Mouse (Mus musculus): ENCODE results near the gene Opcml. TPM values are rescaled to one million over a fixed set of nuclear protein-coding genes. Genes with fewer than 3 reads are reported as not detected.

Gene Opcml
- polyA plus RNA-seq, 1 experiment = 0.02 TPM

- Histone ChIP-seq H3K36me3 (ENCODE audit: control insufficient read depth, insufficient read depth, low read length) (no peaks in the 10 kb centered on the region), H3K27ac (ENCODE audit: insufficient read depth, low read length) (no peak overlapping the region), H3K4me3 (ENCODE audit: extremely low read depth, insufficient read depth, insufficient read length) (no peak overlapping the region), H3K4me1 (ENCODE audit: control insufficient read depth, insufficient read depth, insufficient read length) (no peaks in the 10 kb centered on the region), H3K27me3 (ENCODE audit: control insufficient read depth, insufficient read depth, low read length) (no peaks in the 10 kb centered on the region)
- no peak for TF ChIP-seq POLR2A (IDR thresholded peaks at IDR 0.05; ENCODE audit: low read depth, low read length)
- TF ChIP-seq CTCF (IDR thresholded peaks at IDR 0.05; ENCODE audit: extremely low read depth, insufficient read depth, insufficient read length, insufficient replicate concordance) = no peak
- 88% methylated on average over 8 of the region's 8 CpGs for WGBS
- DNase-seq (ENCODE audit: low read depth in 1 of 2, low spot score in 2 of 2) = no peak
These were observed 654.4 kb downstream of the Opcml start for GRCm38 (mm10) chr9:28444972-28445371.

- Histone ChIP-seq H3K4me1 (ENCODE audit: control insufficient read depth, insufficient read depth, insufficient read length) (no peaks in the 10 kb centered on the region), H3K27me3 (ENCODE audit: control insufficient read depth, insufficient read depth, low read length) (no peaks in the 10 kb centered on the region), H3K36me3 (ENCODE audit: control insufficient read depth, insufficient read depth, low read length) (no peaks in the 10 kb centered on the region), H3K27ac (ENCODE audit: insufficient read depth, low read length) (no peak overlapping the region), H3K4me3 (ENCODE audit: extremely low read depth, insufficient read depth, insufficient read length) (no peak overlapping the region)
- DNase-seq (ENCODE audit: low read depth in 1 of 2, low spot score in 2 of 2) = no peak
- no peak for TF ChIP-seq POLR2A (IDR thresholded peaks at IDR 0.05; ENCODE audit: low read depth, low read length)
- TF ChIP-seq CTCF (IDR thresholded peaks at IDR 0.05; ENCODE audit: extremely low read depth, insufficient read depth, insufficient read length, insufficient replicate concordance) = no peak
- 90% methylated on average over 1 of the region's 1 CpGs for WGBS
These were observed 655.3 kb downstream of the Opcml start for GRCm38 (mm10) chr9:28445863-28446262.

GRCm38 (mm10) chr9:28446278-28447064, 655.9 kb downstream of the Opcml start:
- Histone ChIP-seq H3K4me1 (ENCODE audit: control insufficient read depth, insufficient read depth, insufficient read length) (no peaks in the 10 kb centered on the region), H3K27me3 (ENCODE audit: control insufficient read depth, insufficient read depth, low read length) (no peaks in the 10 kb centered on the region), H3K4me3 (ENCODE audit: extremely low read depth, insufficient read depth, insufficient read length) (no peak overlapping the region), H3K27ac (ENCODE audit: insufficient read depth, low read length) (no peak overlapping the region), H3K36me3 (ENCODE audit: control insufficient read depth, insufficient read depth, low read length) (no peaks in the 10 kb centered on the region)
- DNase-seq (ENCODE audit: low read depth in 1 of 2, low spot score in 2 of 2) = no peak
- no peak for TF ChIP-seq CTCF (IDR thresholded peaks at IDR 0.05; ENCODE audit: extremely low read depth, insufficient read depth, insufficient read length, insufficient replicate concordance)
- TF ChIP-seq POLR2A (IDR thresholded peaks at IDR 0.05; ENCODE audit: low read depth, low read length) = no peak
- WGBS = 82% methylated on average over 4 of the region's 4 CpGs

- 69% methylated on average over 2 of the region's 2 CpGs for WGBS
- no peak for DNase-seq (ENCODE audit: low read depth in 1 of 2, low spot score in 2 of 2)
- Histone ChIP-seq H3K27ac (ENCODE audit: insufficient read depth, low read length) (no peak overlapping the region), H3K4me1 (ENCODE audit: control insufficient read depth, insufficient read depth, insufficient read length) (no peaks in the 10 kb centered on the region), H3K36me3 (ENCODE audit: control insufficient read depth, insufficient read depth, low read length) (no peaks in the 10 kb centered on the region), H3K27me3 (ENCODE audit: control insufficient read depth, insufficient read depth, low read length) (no peaks in the 10 kb centered on the region), H3K4me3 (ENCODE audit: extremely low read depth, insufficient read depth, insufficient read length) (no peak overlapping the region)
- TF ChIP-seq POLR2A (IDR thresholded peaks at IDR 0.05; ENCODE audit: low read depth, low read length) (no peak), CTCF (IDR thresholded peaks at IDR 0.05; ENCODE audit: extremely low read depth, insufficient read depth, insufficient read length, insufficient replicate concordance) (no peak)
These were observed 661.9 kb downstream of the Opcml start for GRCm38 (mm10) chr9:28452509-28452908.

- WGBS = 73% methylated on average over 2 of the region's 2 CpGs
- no peak for DNase-seq (ENCODE audit: low read depth in 1 of 2, low spot score in 2 of 2)
- H3K4me1 ChIP-seq (ENCODE audit: control insufficient read depth, insufficient read depth, insufficient read length) = no peaks in the 10 kb centered on the region
- H3K36me3 ChIP-seq (ENCODE audit: control insufficient read depth, insufficient read depth, low read length) = no peaks in the 10 kb centered on the region
- TF ChIP-seq POLR2A (IDR thresholded peaks at IDR 0.05; ENCODE audit: low read depth, low read length) (no peak), CTCF (IDR thresholded peaks at IDR 0.05; ENCODE audit: extremely low read depth, insufficient read depth, insufficient read length, insufficient replicate concordance) (no peak)
- no peaks in the 10 kb centered on the region for H3K27me3 ChIP-seq (ENCODE audit: control insufficient read depth, insufficient read depth, low read length)
- no peak overlapping the region for H3K27ac ChIP-seq (ENCODE audit: insufficient read depth, low read length)
- no peak overlapping the region for H3K4me3 ChIP-seq (ENCODE audit: extremely low read depth, insufficient read depth, insufficient read length)
These were observed 662.5 kb downstream of the Opcml start for GRCm38 (mm10) chr9:28453062-28453461.

GRCm38 (mm10) chr9:28457982-28458770, 667.6 kb downstream of the Opcml start:
- H3K4me3 ChIP-seq (ENCODE audit: extremely low read depth, insufficient read depth, insufficient read length) = no peak overlapping the region
- no peaks in the 10 kb centered on the region for H3K4me1 ChIP-seq (ENCODE audit: control insufficient read depth, insufficient read depth, insufficient read length)
- no peak for DNase-seq (ENCODE audit: low read depth in 1 of 2, low spot score in 2 of 2)
- H3K27me3 ChIP-seq (ENCODE audit: control insufficient read depth, insufficient read depth, low read length) = no peaks in the 10 kb centered on the region
- no peak for TF ChIP-seq CTCF (IDR thresholded peaks at IDR 0.05; ENCODE audit: extremely low read depth, insufficient read depth, insufficient read length, insufficient replicate concordance)
- 82% methylated on average over 7 of the region's 7 CpGs for WGBS
- H3K36me3 ChIP-seq (ENCODE audit: control insufficient read depth, insufficient read depth, low read length) = no peaks in the 10 kb centered on the region
- no peak overlapping the region for H3K27ac ChIP-seq (ENCODE audit: insufficient read depth, low read length)

GRCm38 (mm10) chr9:28463622-28464021, 673.0 kb downstream of the Opcml start:
- TF ChIP-seq POLR2A (IDR thresholded peaks at IDR 0.05; ENCODE audit: low read depth, low read length) (no peak), CTCF (IDR thresholded peaks at IDR 0.05; ENCODE audit: extremely low read depth, insufficient read depth, insufficient read length, insufficient replicate concordance) (no peak)
- no peak for DNase-seq (ENCODE audit: low read depth in 1 of 2, low spot score in 2 of 2)
- no peak overlapping the region for H3K27ac ChIP-seq (ENCODE audit: insufficient read depth, low read length)
- H3K27me3 ChIP-seq (ENCODE audit: control insufficient read depth, insufficient read depth, low read length) = no peaks in the 10 kb centered on the region
- no peaks in the 10 kb centered on the region for H3K36me3 ChIP-seq (ENCODE audit: control insufficient read depth, insufficient read depth, low read length)
- H3K4me1 ChIP-seq (ENCODE audit: control insufficient read depth, insufficient read depth, insufficient read length) = no peaks in the 10 kb centered on the region
- WGBS = 12% methylated on average over 6 of the region's 6 CpGs
- no peak overlapping the region for H3K4me3 ChIP-seq (ENCODE audit: extremely low read depth, insufficient read depth, insufficient read length)

Data from spleen, adult 2 months (tissue).